Mouse (Mus musculus) limb, embryonic 14.5 days (tissue): ENCODE results near the gene Aldh1b1. TPM values are rescaled to one million over a fixed set of nuclear protein-coding genes. Genes with fewer than 3 reads are reported as not detected.
A peak's percentile ranks its signal among the peaks of the same experiment; 100 is the strongest.

Experiments used
- ATAC-seq: fragments of 200-750 bp; cut with Nextera tagmentation; 2 replicates; pipeline ENCODE4 v1.8.0; 2017; ENCODE audit warnings: low read depth, moderate number of reproducible peaks, moderate TSS enrichment; ENCODE audit not compliant: low FRiP score
- DNase-seq: peaks from one replicate; pipeline ENCODE4 v3.0.0-alpha.2; 2015; ENCODE audit warnings: low spot score
- H3K27ac ChIP-seq: fragments of 300-500 bp; sonication (generic); replicated peaks from 2 replicates; pipeline ENCODE4 v1.5.1; 2014; ENCODE audit warnings: low read depth, mild to moderate bottlenecking, low read length, moderate library complexity, mixed read lengths
- H3K27me3 ChIP-seq: fragments of 300-500 bp; sonication (generic); 2 replicates; pipeline ENCODE4 v1.6.1; 2014; ENCODE audit warnings: low read length, mixed read lengths; ENCODE audit not compliant: control insufficient read depth, insufficient read depth
- H3K36me3 ChIP-seq: fragments of 300-500 bp; sonication (generic); 2 replicates; pipeline ENCODE4 v1.6.1; 2014; ENCODE audit warnings: mild to moderate bottlenecking, low read length, moderate library complexity, mixed read lengths; ENCODE audit not compliant: control insufficient read depth, insufficient read depth
- H3K4me1 ChIP-seq: fragments of 300-500 bp; sonication (generic); 2 replicates; pipeline ENCODE4 v1.6.1; 2014; ENCODE audit warnings: antibody characterized with exemption, low read length, mixed read lengths; ENCODE audit not compliant: control insufficient read depth, insufficient read depth
- H3K4me2 ChIP-seq: fragments of 300-500 bp; sonication (generic); replicated peaks from 2 replicates; pipeline ENCODE4 v1.6.1; 2014; ENCODE audit warnings: low read depth, mild to moderate bottlenecking, low read length, moderate library complexity; ENCODE audit not compliant: severe bottlenecking
- H3K4me3 ChIP-seq: fragments of 300-500 bp; sonication (generic); replicated peaks from 2 replicates; pipeline ENCODE4 v1.5.1; 2014; ENCODE audit warnings: low read length
- H3K9ac ChIP-seq: fragments of 300-500 bp; sonication (generic); 2 replicates; pipeline ENCODE4 v1.6.1; 2014; ENCODE audit warnings: mild to moderate bottlenecking, low read depth, low read length, moderate library complexity; ENCODE audit not compliant: severe bottlenecking
- H3K9me3 ChIP-seq: fragments of 300-500 bp; sonication (generic); 2 replicates; pipeline ENCODE4 v1.6.1; 2016; ENCODE audit warnings: low read length; ENCODE audit not compliant: control insufficient read depth
- POLR2A ChIP-seq: fragments of 200-500 bp; IDR thresholded peaks from 2 replicates; pipeline ENCODE4 v1.8.0; 2012; ENCODE audit warnings: inconsistent platforms, mild to moderate bottlenecking, moderate library complexity, borderline replicate concordance; ENCODE audit not compliant: insufficient read depth, insufficient read length; ENCODE audit errors: extremely low read depth
- WGBS: fragments of 180-500 bp; shearing (Covaris S2); extraction: QIAGEN DNeasy Blood & Tissue Kit; methylation state at CpG from one replicate; pipeline ENCODE4 v1.1.7; 2014; 5-methylcytosine and 5-hydroxymethylcytosine counted together
- polyA plus RNA-seq, 2 experiments: library from polyadenylated mRNA; depleted of rRNA in 1 of 2; stranded (reverse) in 1 of 2; unstranded in 1 of 2; fragments of >200 nt; fragmentation: Nextera tagmentation in 1 of 2; extraction: Ambion mirVana in 1 of 2; gene quantifications; 2 replicates each; pipeline versions ENCODE4 v1.2.1 to v1.2.3; 2012 to 2014

The Aldh1b1 gene
- polyA plus RNA-seq, 2 experiments: 1.0 to 1.3 TPM

DNA sequence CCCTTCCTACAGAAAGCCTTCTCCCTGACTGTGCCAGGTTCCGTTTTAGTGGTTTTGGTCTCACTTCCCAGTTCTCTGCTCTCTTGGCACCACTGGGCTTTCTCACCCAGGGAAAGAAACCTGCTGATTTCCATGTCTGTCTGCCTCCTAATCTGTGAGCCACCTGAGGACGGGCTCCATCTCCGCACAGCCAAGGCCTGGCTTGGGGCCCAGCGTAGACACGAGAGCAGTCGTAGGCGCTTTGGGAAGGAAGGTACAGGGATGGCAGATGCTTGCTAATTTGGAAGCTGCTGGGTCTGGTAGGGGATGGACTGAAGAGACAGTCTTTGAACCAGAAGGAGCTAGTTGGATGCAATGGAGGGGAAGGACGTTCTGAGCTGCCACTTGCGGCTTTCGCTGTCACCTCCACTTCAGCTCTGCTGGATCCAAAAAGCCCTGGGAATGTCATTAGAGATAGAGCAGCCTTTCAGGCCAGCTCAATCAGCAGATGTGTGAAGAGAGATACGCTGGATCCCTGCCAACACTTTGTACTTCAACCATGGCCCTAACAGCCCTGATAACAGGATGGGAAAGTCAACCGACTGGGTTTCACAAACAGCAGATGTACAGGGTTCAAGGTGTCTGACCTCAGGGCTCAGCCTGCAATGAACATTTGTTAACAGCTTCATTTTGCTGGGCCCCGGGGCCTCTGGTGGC lies 9.4 kb upstream of the Aldh1b1 start:
- H3K9ac ChIP-seq: no peak overlapping the region
- DNase-seq (no peak), ATAC-seq (no peak)
- H3K4me3 ChIP-seq: no peak overlapping the region
- H3K4me2 ChIP-seq: no peak overlapping the region
- H3K36me3 ChIP-seq: no peaks in the 10 kb centered on the region
- H3K9me3 ChIP-seq: no peaks in the 10 kb centered on the region
- H3K27ac ChIP-seq: no peak overlapping the region
- H3K27me3 ChIP-seq: no peaks in the 10 kb centered on the region; the same call in 1 of the 2 replicates
- no peak for TF ChIP-seq POLR2A
- no peaks in the 10 kb centered on the region for H3K4me1 ChIP-seq
- 67% methylated on average over 13 of the region's 13 CpGs for WGBS

- no peak overlapping the region for H3K9ac ChIP-seq
- H3K36me3 ChIP-seq: no peaks in the 10 kb centered on the region
- H3K27ac ChIP-seq: no peak overlapping the region
- H3K27me3 ChIP-seq: no peaks in the 10 kb centered on the region; the same call in 1 of the 2 replicates
- no peak for ATAC-seq
- H3K4me1 ChIP-seq: no peaks in the 10 kb centered on the region
- H3K9me3 ChIP-seq: no peaks in the 10 kb centered on the region
- no peak for DNase-seq
- 81% methylated on average over 2 of the region's 2 CpGs for whole genome bisulfite sequencing
- H3K4me3 ChIP-seq: no peak overlapping the region
- no peak overlapping the region for H3K4me2 ChIP-seq
- no peak for TF ChIP-seq POLR2A
Measured at GRCm38 (mm10) chr4:45790018-45790417, 8.8 kb upstream of the Aldh1b1 start.

DNA sequence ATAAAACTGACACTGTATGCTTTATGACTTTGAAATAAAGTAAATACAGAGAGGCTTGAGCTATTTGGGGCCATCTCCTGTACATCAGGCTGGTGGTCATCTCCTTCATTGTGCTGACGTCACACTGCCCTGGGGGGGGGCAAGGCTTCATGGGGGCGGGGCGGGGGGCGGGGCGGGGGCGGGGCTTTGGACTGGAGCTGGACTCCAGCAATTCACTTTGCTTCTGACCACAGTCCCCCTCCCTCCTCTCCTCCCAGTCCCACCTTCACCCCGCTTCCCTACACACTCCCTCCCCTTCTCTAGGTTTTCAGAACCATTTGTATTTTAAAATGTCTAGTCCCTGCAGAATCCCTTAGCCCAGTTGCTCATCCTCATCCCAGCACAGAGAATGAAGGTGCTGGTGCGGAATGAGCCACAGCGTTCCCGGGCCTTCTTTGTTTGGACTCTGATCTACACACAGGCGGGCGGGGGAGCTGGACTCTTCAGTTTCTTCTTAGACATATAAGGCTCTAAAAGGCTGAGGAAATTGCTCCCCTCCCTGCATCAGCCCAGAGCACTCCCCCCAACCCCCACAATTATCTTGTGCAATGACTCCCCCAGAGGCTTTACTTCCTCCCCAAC lies 3.5 kb upstream of the Aldh1b1 start:
- ATAC-seq: peak; percentile 56; the same call in 1 of the 2 replicates
- H3K9ac ChIP-seq: no peak overlapping the region
- peaks cover 6% of the 10 kb centered on the region; the same call in 1 of the 2 replicates for H3K4me1 ChIP-seq
- TF ChIP-seq POLR2A: no peak
- H3K4me3 ChIP-seq: peak overlapping the region; percentile 18
- H3K27me3 ChIP-seq: peaks cover 3% of the 10 kb centered on the region; the same call in 1 of the 2 replicates
- peak overlapping the region; percentile 34; the same call in 1 of the 2 replicates for H3K4me2 ChIP-seq
- H3K36me3 ChIP-seq: no peaks in the 10 kb centered on the region
- H3K27ac ChIP-seq: no peak overlapping the region
- 5% methylated on average over 11 of the region's 12 CpGs for WGBS
- no peak for DNase-seq
- H3K9me3 ChIP-seq: no peaks in the 10 kb centered on the region

DNA sequence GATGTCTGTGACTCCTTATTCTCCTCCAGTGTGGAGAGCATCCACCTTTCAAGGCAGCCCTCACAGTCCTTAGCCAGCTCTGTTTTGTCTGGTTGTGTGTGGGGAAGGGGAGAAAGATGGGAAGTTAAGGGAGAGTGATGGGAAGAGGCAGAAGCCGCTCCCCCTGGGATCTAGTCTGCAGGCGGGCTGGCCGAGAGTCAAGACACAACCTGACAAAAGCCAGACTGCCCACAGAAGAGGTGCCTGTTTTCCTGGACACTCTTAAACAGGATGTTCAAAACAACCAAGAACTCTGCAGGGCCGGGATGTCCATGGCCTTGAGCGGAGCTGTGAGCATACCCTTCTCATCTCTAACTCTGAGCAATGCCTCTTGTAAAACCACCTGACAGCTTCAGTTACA lies 2.1 kb upstream of the Aldh1b1 start:
- Histone ChIP-seq H3K9ac (no peak overlapping the region), H3K27ac (no peak overlapping the region), H3K4me2 (no peak overlapping the region), H3K27me3 (peaks cover 3% of the 10 kb centered on the region; the same call in 1 of the 2 replicates), H3K9me3 (no peaks in the 10 kb centered on the region), H3K4me3 (no peak overlapping the region), H3K4me1 (peaks cover 6% of the 10 kb centered on the region; the same call in 1 of the 2 replicates), H3K36me3 (no peaks in the 10 kb centered on the region)
- TF ChIP-seq POLR2A: no peak
- 49% methylated on average over 5 of the region's 5 CpGs for WGBS
- ATAC-seq (no peak), DNase-seq (no peak)

GRCm38 (mm10) chr4:45799956-45800537 lies 1.2 kb downstream of the Aldh1b1 start:
- H3K4me1 ChIP-seq: peaks cover 6% of the 10 kb centered on the region; the same call in 1 of the 2 replicates
- no peak for TF ChIP-seq POLR2A
- DNase-seq: no peak
- no peak overlapping the region for H3K27ac ChIP-seq
- H3K9me3 ChIP-seq: no peaks in the 10 kb centered on the region
- no peak overlapping the region for H3K4me3 ChIP-seq
- no peak overlapping the region for H3K4me2 ChIP-seq
- H3K27me3 ChIP-seq: 0 out of 2 replicates have a peak, but pooled peaks cover 3% of the 10 kb centered on the region
- no peak overlapping the region for H3K9ac ChIP-seq
- H3K36me3 ChIP-seq: no peaks in the 10 kb centered on the region
- WGBS: 19% methylated on average over 3 of the region's 3 CpGs
- ATAC-seq: no peak
